Mouse (Mus musculus) bone marrow macrophage, adult 2 months (primary cell): ENCODE measurements around the gene Abca6.

Experiments used
- CTCF ChIP-seq: IDR thresholded peaks from 2 replicates; pipeline ENCODE4 v1.5.1; 2012; ENCODE audit warnings: low read depth, mild to moderate bottlenecking, low read length, moderate library complexity
- POLR2A ChIP-seq: IDR thresholded peaks from 2 replicates; pipeline ENCODE4 v1.6.1; 2012; ENCODE audit warnings: mild to moderate bottlenecking, low read depth, low read length, borderline replicate concordance

DNA sequence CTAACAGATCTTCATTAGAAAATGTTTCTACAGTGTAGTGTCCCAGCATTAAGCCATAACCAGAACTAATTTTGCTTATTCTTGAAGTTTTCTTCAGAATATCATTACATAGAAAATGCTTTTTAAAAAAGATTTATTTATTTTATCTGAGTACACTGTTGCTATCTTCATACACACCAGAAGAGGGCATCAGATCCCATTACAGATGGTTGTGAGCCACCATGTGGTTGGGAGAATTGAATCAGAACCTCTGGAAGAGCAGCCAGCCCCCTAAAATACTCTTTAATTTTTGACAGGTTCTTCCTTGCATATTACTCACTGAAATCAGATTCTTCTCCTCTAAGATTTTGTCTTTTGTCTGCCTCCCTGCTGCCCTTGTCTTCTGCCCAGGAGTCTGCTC, 18.6 kb downstream of the Abca6 start:
- no peak for TF ChIP-seq POLR2A
- TF ChIP-seq CTCF: no peak
